Comparison of ENCODE assay signal across 8 mouse cellular contexts in the genomic region with DNA sequence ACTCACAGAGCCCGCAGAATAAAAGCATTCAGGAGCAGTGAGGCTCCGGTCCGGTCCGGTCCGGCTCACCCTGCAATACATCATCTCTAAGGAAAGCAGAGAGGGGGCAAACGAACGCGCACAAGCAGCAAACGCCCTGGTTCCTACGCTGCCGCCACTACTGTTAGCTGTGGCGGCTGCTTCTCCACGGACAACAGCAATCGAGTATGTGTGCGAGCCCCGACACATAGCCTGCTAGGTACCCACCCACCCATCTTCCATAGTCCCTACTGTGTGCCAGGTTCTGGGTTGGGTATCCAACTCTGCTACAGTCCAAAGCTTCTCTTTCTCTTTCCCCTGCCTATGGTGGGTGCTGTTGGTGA. TPM values are rescaled to one million over a fixed set of nuclear protein-coding genes. Genes with fewer than 3 reads are reported as not detected.
A peak's percentile ranks its signal among the peaks of the same experiment; 100 is the strongest.
DNase-seq lines count a peak whose midpoint lies in the region; ATAC-seq and TF ChIP-seq lines count a peak whose summit lies in the region.

No protein-coding gene starts in this region.

- TF ChIP-seq CTCF in hindbrain, postnatal 0 days (IDR thresholded peaks at IDR 0.05; ENCODE audit: low read depth): no peak

- H3K4me2 ChIP-seq in kidney, embryonic 15.5 days: peak overlapping the region; percentile 91
- H3K4me2 ChIP-seq in embryonic facial prominence, embryonic 11.5 days (ENCODE audit: low read depth, low read length): peak overlapping the region; percentile 75
- H3K4me2 ChIP-seq in hindbrain, postnatal 0 days (ENCODE audit: low read depth, low read length): peak overlapping the region; percentile 90
- peak overlapping the region; percentile 80 for H3K4me2 ChIP-seq in midbrain, embryonic 14.5 days (ENCODE audit: low read length)

- H3K4me1 ChIP-seq in kidney, embryonic 15.5 days: peaks cover 57% of the 10 kb centered on the region
- H3K4me1 ChIP-seq in embryonic facial prominence, embryonic 11.5 days (ENCODE audit: control insufficient read depth, insufficient read depth, low read length): no peaks in the 10 kb centered on the region; the same call in 1 of the 2 replicates
- H3K4me1 ChIP-seq in hindbrain, postnatal 0 days (ENCODE audit: insufficient read depth, low read length): peaks cover 12% of the 10 kb centered on the region
- H3K4me1 ChIP-seq in midbrain, embryonic 14.5 days (ENCODE audit: control insufficient read depth, insufficient read depth, low read length): peaks cover 24% of the 10 kb centered on the region

- peak; percentile 22 for ATAC-seq in kidney, embryonic 15.5 days (replicated peaks; ENCODE audit: low FRiP score)
- ATAC-seq in embryonic facial prominence, embryonic 11.5 days (replicated peaks; ENCODE audit: insufficient number of reproducible peaks, low FRiP score, low TSS enrichment, low read depth): no peak
- ATAC-seq in hindbrain, postnatal 0 days: peak; percentile 29
- peak; percentile 35 for ATAC-seq in midbrain, embryonic 14.5 days (ENCODE audit: low FRiP score, low TSS enrichment)
- ATAC-seq in granulocyte monocyte progenitor cell, adult 5-6 weeks (replicated peaks; ENCODE audit: poor library complexity, severe bottlenecking): no peak

- peak overlapping the region; percentile 92 for H3K4me3 ChIP-seq in kidney, embryonic 15.5 days (replicated peaks)
- H3K4me3 ChIP-seq in embryonic facial prominence, embryonic 11.5 days (ENCODE audit: low read depth, low read length): peak overlapping the region; percentile 97
- peak overlapping the region; percentile 88 for H3K4me3 ChIP-seq in hindbrain, postnatal 0 days (ENCODE audit: low read length)
- peak overlapping the region; percentile 78 for H3K4me3 ChIP-seq in midbrain, embryonic 14.5 days (replicated peaks; ENCODE audit: low read depth, low read length)

- DNase-seq in kidney, adult 8-10 months: no peak
- peak; percentile 35 for DNase-seq in embryonic facial prominence, embryonic 11.5 days (ENCODE audit: low spot score)
- DNase-seq in hindbrain, postnatal 0 days (ENCODE audit: low spot score): peak; percentile 59
- peak; percentile 74 for DNase-seq in midbrain, embryonic 14.5 days
- DNase-seq in gastrocnemius, postnatal 25 days: no peak
- DNase-seq in frontal cortex, postnatal 25 days (ENCODE audit: low spot score in 2 of 2): no peak

- under 1% methylated on average over 16 of the region's 16 CpGs for WGBS in kidney, embryonic 15.5 days
- WGBS in embryonic facial prominence, embryonic 11.5 days: under 1% methylated on average over 16 of the region's 16 CpGs
- WGBS in hindbrain, postnatal 0 days: 1% methylated on average over 16 of the region's 16 CpGs
- WGBS in midbrain, embryonic 14.5 days: under 1% methylated on average over 16 of the region's 16 CpGs

- no peaks in the 10 kb centered on the region for H3K9me3 ChIP-seq in kidney, embryonic 15.5 days (replicated peaks)
- H3K9me3 ChIP-seq in embryonic facial prominence, embryonic 11.5 days (replicated peaks; ENCODE audit: control insufficient read depth, low read length): no peaks in the 10 kb centered on the region
- no peaks in the 10 kb centered on the region for H3K9me3 ChIP-seq in hindbrain, postnatal 0 days (ENCODE audit: low read length)
- no peaks in the 10 kb centered on the region for H3K9me3 ChIP-seq in midbrain, embryonic 14.5 days (ENCODE audit: control insufficient read depth, low read length)

- H3K27me3 ChIP-seq in kidney, embryonic 15.5 days: peaks cover 31% of the 10 kb centered on the region
- no peaks in the 10 kb centered on the region for H3K27me3 ChIP-seq in embryonic facial prominence, embryonic 11.5 days (ENCODE audit: control insufficient read depth, insufficient read depth, low read length)
- H3K27me3 ChIP-seq in hindbrain, postnatal 0 days (ENCODE audit: insufficient read depth, low read length): no peaks in the 10 kb centered on the region
- peaks cover 7% of the 10 kb centered on the region; the same call in 1 of the 2 replicates for H3K27me3 ChIP-seq in midbrain, embryonic 14.5 days (ENCODE audit: control insufficient read depth, insufficient read depth, low read length)

- H3K27ac ChIP-seq in kidney, embryonic 15.5 days: peak overlapping the region; percentile 97
- H3K27ac ChIP-seq in embryonic facial prominence, embryonic 11.5 days (replicated peaks; ENCODE audit: low read depth, low read length): peak overlapping the region; percentile 97
- peak overlapping the region; percentile 80 for H3K27ac ChIP-seq in hindbrain, postnatal 0 days
- peak overlapping the region; percentile 92 for H3K27ac ChIP-seq in midbrain, embryonic 14.5 days (replicated peaks; ENCODE audit: low read depth, low read length)

- peaks cover 1% of the 10 kb centered on the region; the same call in 1 of the 2 replicates for H3K36me3 ChIP-seq in kidney, embryonic 15.5 days
- no peaks in the 10 kb centered on the region; the same call in 1 of the 2 replicates for H3K36me3 ChIP-seq in embryonic facial prominence, embryonic 11.5 days (replicated peaks; ENCODE audit: control insufficient read depth, insufficient read depth, low read depth, low read length)
- H3K36me3 ChIP-seq in hindbrain, postnatal 0 days (ENCODE audit: insufficient read depth, low read length): no peaks in the 10 kb centered on the region
- no peaks in the 10 kb centered on the region for H3K36me3 ChIP-seq in midbrain, embryonic 14.5 days (ENCODE audit: control insufficient read depth, insufficient read depth, low read length)

- H3K9ac ChIP-seq in kidney, embryonic 15.5 days: peak overlapping the region; percentile 91
- peak overlapping the region; percentile 99 for H3K9ac ChIP-seq in embryonic facial prominence, embryonic 11.5 days (replicated peaks; ENCODE audit: low read length)
- H3K9ac ChIP-seq in hindbrain, postnatal 0 days (replicated peaks; ENCODE audit: low read length): peak overlapping the region; percentile 75
- H3K9ac ChIP-seq in midbrain, embryonic 14.5 days (replicated peaks; ENCODE audit: low read length): peak overlapping the region; percentile 89

RNA-seq across cellular contexts. Expression of a gene that starts 0.5 kb away (rescaled TPM):
- 11.8 and 13.5 TPM in 2 replicates for polyA plus RNA-seq in kidney, embryonic 15.5 days (2015; fragmentation: Nextera tagmentation; extraction: Ambion mirVana)
- 14.5 and 15.8 TPM in 2 replicates for polyA plus RNA-seq in embryonic facial prominence, embryonic 11.5 days (2014; fragmentation: Nextera tagmentation; extraction: Ambion mirVana)
- 11.6 and 13.3 TPM in 2 replicates for total RNA-seq in hindbrain, postnatal 0 days (2014; rRNA removed)
- 3.6 and 3.9 TPM in 2 replicates for polyA plus RNA-seq in hindbrain, postnatal 0 days (2015; fragmentation: Nextera tagmentation; extraction: Ambion mirVana)
- polyA plus RNA-seq in midbrain, embryonic 14.5 days (2014; fragmentation: Nextera tagmentation; extraction: Ambion mirVana): 8.1 and 8.7 TPM in 2 replicates
- under 1 TPM; 0.67 to 0.74 TPM for total RNA-seq in gastrocnemius, postnatal 25 days (2021)
- total RNA-seq in granulocyte monocyte progenitor cell, adult 5-6 weeks (2014; fragmentation: Nextera tagmentation): not detected in 2 replicates
- not detected in 2 replicates for total RNA-seq in granulocyte monocyte progenitor cell, adult 5-6 weeks (2017)

Comparison
In these comparisons a context has a peak if more than half of its experiments do, and no peak if none do; other contexts are left out.
1. ATAC-seq: peak in kidney, embryonic 15.5 days (single experiment), hindbrain, postnatal 0 days (single experiment) and midbrain, embryonic 14.5 days (single experiment); none in embryonic facial prominence, embryonic 11.5 days (single experiment) and granulocyte monocyte progenitor cell, adult 5-6 weeks (single experiment).
2. DNase-seq: peak in embryonic facial prominence, embryonic 11.5 days (single experiment), hindbrain, postnatal 0 days (single experiment) and midbrain, embryonic 14.5 days (single experiment); none in kidney, adult 8-10 months (0 of 2), gastrocnemius, postnatal 25 days (single experiment) and frontal cortex, postnatal 25 days (0 of 2).
3. Peak in every context shown above with its lines, with median percentiles within 50 percentile points of each other: H3K27ac ChIP-seq, H3K4me2 ChIP-seq, H3K4me3 ChIP-seq and H3K9ac ChIP-seq.